ENCODE assay signal across 28 mouse cellular contexts in the genomic region with DNA sequence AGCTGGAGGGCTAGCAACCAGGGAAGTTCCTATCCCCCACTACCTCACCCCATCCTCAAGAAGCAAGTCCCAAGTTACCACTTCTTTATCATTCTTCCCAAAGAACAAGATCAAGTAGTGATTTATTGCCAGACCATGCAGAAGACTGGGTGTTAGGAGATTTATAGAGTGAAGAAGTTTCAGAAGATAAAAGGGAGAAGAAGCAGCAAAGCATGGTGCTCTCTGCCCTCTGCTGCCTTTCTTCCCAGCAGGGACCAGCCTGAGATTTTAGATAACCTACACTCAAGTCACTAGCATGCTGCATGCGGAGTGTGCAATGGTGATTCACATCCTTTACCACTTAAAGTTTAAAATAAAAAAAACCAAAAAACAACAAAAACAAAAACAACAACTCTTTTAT.
"Had no signal": no experiment of that assay in that cellular context is flagged by ENCODE, and none has a peak within 500 bp of the region (broad histone marks: within the 10 kb centered on the region; RNA-seq: fewer than 3 reads in every experiment).

No protein-coding gene starts in this region.

- H3K9ac ChIP-seq: embryonic facial prominence, embryonic 12.5 days; embryonic facial prominence, embryonic 13.5 days; embryonic facial prominence, embryonic 15.5 days; forebrain, embryonic 12.5 days; forebrain, embryonic 13.5 days; forebrain, embryonic 15.5 days; forebrain, postnatal 0 days had no signal

- DNase-seq: cerebellum, adult 18-20 months; cerebellum, adult 2 months; cerebellum, adult 8-10 months; cerebellum, adult 9-10 months; cerebellum, adult 9-11 months; cerebellum, postnatal 10 days; cerebellum, postnatal 14 days; cerebellum, postnatal 25 days; cerebellum, postnatal 36 days; embryo, embryonic 11 days; forebrain, postnatal 0 days; gastrocnemius, adult 2 months; gastrocnemius, postnatal 10 days; gastrocnemius, postnatal 14 days; gastrocnemius, postnatal 25 days; gastrocnemius, postnatal 36 days; heart, adult 11 months had no signal

- H3K4me3 ChIP-seq: embryonic facial prominence, embryonic 10.5 days; embryonic facial prominence, embryonic 12.5 days; embryonic facial prominence, embryonic 13.5 days; embryonic facial prominence, embryonic 15.5 days; erythroblast, embryonic 14.5 days; forebrain, embryonic 10.5 days; forebrain, embryonic 12.5 days; forebrain, embryonic 13.5 days; forebrain, embryonic 15.5 days; gastrocnemius, adult 2 months had no signal

- H3K27ac ChIP-seq: embryonic facial prominence, embryonic 10.5 days; embryonic facial prominence, embryonic 12.5 days; embryonic facial prominence, embryonic 13.5 days; embryonic facial prominence, embryonic 15.5 days; forebrain, embryonic 10.5 days; forebrain, embryonic 12.5 days; forebrain, embryonic 13.5 days; forebrain, embryonic 15.5 days; gastrocnemius, adult 2 months had no signal

- H3K9me3 ChIP-seq: embryonic facial prominence, embryonic 10.5 days; embryonic facial prominence, embryonic 12.5 days; embryonic facial prominence, embryonic 13.5 days; embryonic facial prominence, embryonic 15.5 days; forebrain, embryonic 10.5 days; forebrain, embryonic 12.5 days; forebrain, embryonic 13.5 days; forebrain, embryonic 15.5 days had no signal

- ATAC-seq: forebrain, embryonic 13.5 days; forebrain, embryonic 14.5 days; forebrain, embryonic 15.5 days; forebrain, embryonic 16.5 days; forebrain, postnatal 0 days had no signal

- H3K27me3 ChIP-seq: embryonic facial prominence, embryonic 12.5 days; embryonic facial prominence, embryonic 13.5 days; embryonic facial prominence, embryonic 15.5 days; forebrain, embryonic 12.5 days; forebrain, embryonic 13.5 days; forebrain, embryonic 15.5 days had no signal

- H3K36me3 ChIP-seq: embryonic facial prominence, embryonic 10.5 days; embryonic facial prominence, embryonic 12.5 days; embryonic facial prominence, embryonic 13.5 days; embryonic facial prominence, embryonic 15.5 days; forebrain, embryonic 10.5 days; forebrain, embryonic 12.5 days; forebrain, embryonic 15.5 days had no signal

- H3K4me2 ChIP-seq: embryonic facial prominence, embryonic 12.5 days; embryonic facial prominence, embryonic 13.5 days; embryonic facial prominence, embryonic 15.5 days; forebrain, embryonic 12.5 days; forebrain, embryonic 13.5 days; forebrain, embryonic 15.5 days had no signal

- H3K4me1 ChIP-seq: embryonic facial prominence, embryonic 10.5 days; embryonic facial prominence, embryonic 12.5 days; embryonic facial prominence, embryonic 13.5 days; embryonic facial prominence, embryonic 15.5 days had no signal
